Mouse (Mus musculus) bone marrow macrophage, adult 2 months (primary cell): ENCODE measurements around the gene Cdkn1c. TPM values are rescaled to one million over a fixed set of nuclear protein-coding genes. Genes with fewer than 3 reads are reported as not detected.

Experiments
- H3K27ac ChIP-seq: 2 replicates; pipeline ENCODE4 v1.5.1; 2012; ENCODE audit warnings: low read depth, low read length; ENCODE audit not compliant: insufficient read depth
- H3K4me1 ChIP-seq: 2 replicates; pipeline ENCODE4 v1.6.1; 2012; ENCODE audit warnings: low read length; ENCODE audit not compliant: control insufficient read depth, insufficient read depth
- H3K4me3 ChIP-seq: 2 replicates; pipeline ENCODE4 v1.5.1; 2012; ENCODE audit warnings: mild to moderate bottlenecking, low read length, moderate library complexity; ENCODE audit not compliant: insufficient read depth
- CTCF ChIP-seq: IDR thresholded peaks from 2 replicates; pipeline ENCODE4 v1.5.1; 2012; ENCODE audit warnings: low read depth, mild to moderate bottlenecking, low read length, moderate library complexity
- POLR2A ChIP-seq: IDR thresholded peaks from 2 replicates; pipeline ENCODE4 v1.6.1; 2012; ENCODE audit warnings: mild to moderate bottlenecking, low read depth, low read length, borderline replicate concordance
- polyA plus RNA-seq: library from polyadenylated mRNA; stranded (reverse); fragments of >200 nt; gene quantifications from 2 replicates; pipeline ENCODE4 v1.2.4, GENCODE M21; 2012; ENCODE audit not compliant: missing spikeins, insufficient read depth, insufficient read length

Gene Cdkn1c
- polyA plus RNA-seq, 1 experiment = 8.5 TPM

DNA sequence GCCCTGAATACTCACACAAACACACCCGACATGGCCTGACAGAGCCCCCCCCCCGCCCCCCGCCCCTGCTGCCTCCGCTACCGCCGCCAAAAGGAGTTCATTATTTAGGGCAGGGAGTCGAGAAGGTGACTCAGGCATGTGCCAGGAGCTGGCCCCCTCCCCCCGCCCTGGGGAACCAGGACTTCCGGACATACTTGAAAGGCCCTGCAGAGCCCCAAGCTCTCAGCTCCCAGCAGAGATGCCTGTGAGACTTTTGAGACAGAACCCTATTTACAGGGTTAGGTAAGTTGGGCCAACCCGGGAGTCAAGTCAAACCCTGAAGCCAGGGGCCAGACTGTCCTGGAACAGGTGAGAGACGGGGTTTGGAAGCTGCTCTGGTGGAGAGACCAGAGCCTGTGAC is 1.1 kb upstream of the Cdkn1c start:
- H3K27ac ChIP-seq = no peak overlapping the region
- TF ChIP-seq POLR2A = no peak
- no peak for TF ChIP-seq CTCF
- no peaks in the 10 kb centered on the region for H3K4me1 ChIP-seq
- H3K4me3 ChIP-seq = no peak overlapping the region

GRCm38 (mm10) chr7:143461294-143461870 is 532 bp upstream of the Cdkn1c start:
- TF ChIP-seq POLR2A (no peak), CTCF (no peak)
- H3K4me3 ChIP-seq = peak overlapping the region; percentile 25; the same call in 1 of the 2 replicates
- H3K27ac ChIP-seq = no peak overlapping the region
- H3K4me1 ChIP-seq = no peaks in the 10 kb centered on the region

DNA sequence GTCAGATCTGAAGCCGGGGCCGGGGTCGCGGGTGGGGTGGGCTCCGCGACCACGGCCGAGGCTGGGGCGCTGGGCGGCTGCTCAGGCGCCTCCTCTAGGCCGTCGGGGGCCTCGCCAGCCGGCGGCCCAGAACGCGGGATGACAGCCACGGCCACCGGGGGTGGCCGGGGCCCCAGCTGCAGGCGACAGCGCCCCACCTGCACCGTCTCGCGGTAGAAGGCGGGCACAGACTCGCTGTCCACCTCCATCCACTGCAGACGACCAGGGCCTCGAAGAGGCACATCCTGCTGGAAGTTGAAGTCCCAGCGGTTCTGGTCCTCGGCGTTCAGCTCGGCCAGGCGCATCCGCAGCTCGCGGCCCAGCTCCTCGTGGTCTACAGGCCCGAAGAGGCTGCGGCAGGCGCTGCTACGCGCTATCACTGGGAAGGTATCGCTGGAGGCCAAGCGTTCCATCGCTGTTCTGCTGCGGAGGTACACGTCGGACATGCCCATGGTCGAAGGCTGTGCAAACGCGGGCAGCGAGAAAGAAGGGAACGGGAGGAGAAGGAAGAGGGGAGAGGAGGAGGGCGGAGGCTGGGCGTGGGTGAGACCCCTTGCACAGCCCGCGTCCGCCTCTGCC is 524 bp downstream of the Cdkn1c start:
- no peaks in the 10 kb centered on the region for H3K4me1 ChIP-seq
- no peak overlapping the region for H3K27ac ChIP-seq
- peak overlapping the region; percentile 26 for H3K4me3 ChIP-seq
- TF ChIP-seq CTCF (no peak), POLR2A (no peak)

- Histone ChIP-seq H3K4me1 (no peaks in the 10 kb centered on the region), H3K27ac (no peak overlapping the region), H3K4me3 (no peak overlapping the region)
- TF ChIP-seq POLR2A (no peak), CTCF (no peak)
Measured at GRCm38 (mm10) chr7:143459332-143460211, 1.3 kb downstream of the Cdkn1c start.

GRCm38 (mm10) chr7:143458963-143459331 is 1.9 kb downstream of the Cdkn1c start:
- TF ChIP-seq CTCF (no peak), POLR2A (no peak)
- Histone ChIP-seq H3K4me1 (no peaks in the 10 kb centered on the region), H3K27ac (no peak overlapping the region), H3K4me3 (no peak overlapping the region)

DNA sequence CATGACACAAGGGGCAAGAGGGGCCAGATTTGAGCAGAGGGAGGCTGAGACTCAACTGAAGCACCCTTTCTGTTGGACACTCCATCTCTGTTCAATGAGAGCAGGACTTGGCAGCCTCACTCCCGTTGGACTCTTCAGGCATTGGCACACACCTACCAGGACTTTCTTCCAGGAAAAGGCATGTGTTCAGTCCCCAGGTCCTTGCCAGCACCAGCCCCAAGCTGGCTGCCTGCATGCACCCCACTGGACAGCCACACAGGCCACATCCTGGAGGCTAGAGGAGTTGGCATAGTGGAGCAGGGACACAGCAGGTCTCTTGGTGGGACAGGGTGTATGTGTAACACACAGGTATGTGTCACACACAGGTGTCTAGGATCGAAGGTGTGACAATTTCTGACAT is 13.7 kb downstream of the Cdkn1c start:
- H3K4me3 ChIP-seq = no peak overlapping the region
- no peak overlapping the region for H3K27ac ChIP-seq
- 0 out of 2 replicates have a peak, but pooled peaks cover 2% of the 10 kb centered on the region for H3K4me1 ChIP-seq
- TF ChIP-seq POLR2A = no peak
- TF ChIP-seq CTCF = no peak

- 0 out of 2 replicates have a peak, but pooled peaks cover 2% of the 10 kb centered on the region for H3K4me1 ChIP-seq
- no peak overlapping the region for H3K4me3 ChIP-seq
- TF ChIP-seq POLR2A (no peak), CTCF (no peak)
- H3K27ac ChIP-seq = no peak overlapping the region
Measured at GRCm38 (mm10) chr7:143445651-143446460, 15.0 kb downstream of the Cdkn1c start.

DNA sequence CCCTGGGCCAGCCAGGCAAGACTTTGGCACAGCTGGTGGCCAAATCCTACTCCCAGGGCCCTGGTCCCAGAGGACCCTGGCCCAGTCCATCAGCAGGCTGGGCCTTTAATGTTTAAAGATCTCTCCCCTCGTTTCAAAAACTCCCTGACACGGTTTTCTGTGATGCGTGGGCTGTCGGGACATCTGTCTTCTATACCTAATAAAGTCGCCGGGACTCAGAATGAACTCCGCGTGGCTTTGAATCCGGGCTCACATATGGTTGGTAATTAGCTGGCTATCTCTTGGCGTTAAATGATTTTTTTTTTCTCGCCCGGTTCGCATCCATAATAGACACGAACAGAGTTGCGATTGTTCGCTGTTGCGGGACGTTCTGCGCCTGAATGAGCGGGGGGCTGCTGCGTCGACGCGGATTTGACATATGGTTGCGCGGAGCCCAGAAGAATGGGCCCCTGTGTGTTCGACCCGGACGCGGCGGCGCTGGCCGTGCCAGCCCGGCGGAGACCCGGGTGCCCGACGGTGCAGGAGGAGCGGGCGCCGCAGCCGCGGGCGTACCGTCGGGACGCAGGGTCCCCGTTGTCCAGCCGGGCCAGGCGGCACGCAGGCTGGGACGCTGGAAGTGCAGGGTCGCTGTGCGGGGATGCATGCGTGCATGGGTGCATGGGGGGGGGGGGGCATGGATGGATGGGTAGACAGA is 15.7 kb downstream of the Cdkn1c start:
- H3K27ac ChIP-seq = no peak overlapping the region
- no peak overlapping the region for H3K4me3 ChIP-seq
- TF ChIP-seq CTCF = no peak
- TF ChIP-seq POLR2A = no peak
- 0 out of 2 replicates have a peak, but pooled peaks cover 2% of the 10 kb centered on the region for H3K4me1 ChIP-seq

DNA sequence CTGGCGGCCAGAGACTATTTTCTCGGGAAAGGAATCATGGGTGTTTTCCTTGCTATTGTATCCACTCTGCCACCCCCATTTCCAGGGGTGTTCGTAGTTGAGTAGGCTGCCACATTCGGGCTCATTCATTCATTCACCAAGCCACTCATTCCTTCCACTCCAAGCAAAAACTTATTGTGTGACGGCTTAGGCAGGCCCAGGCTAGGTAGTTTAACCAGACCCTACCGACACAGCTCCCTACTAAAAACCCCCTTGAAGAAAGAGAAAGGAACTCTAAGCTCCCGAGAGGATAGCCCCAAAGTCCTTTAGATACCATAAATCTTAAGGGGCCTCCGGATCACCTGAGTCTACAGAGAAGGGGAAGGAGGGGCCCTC is 16.3 kb downstream of the Cdkn1c start:
- no peak overlapping the region for H3K27ac ChIP-seq
- no peak for TF ChIP-seq CTCF
- no peak for TF ChIP-seq POLR2A
- no peaks in the 10 kb centered on the region for H3K4me1 ChIP-seq
- H3K4me3 ChIP-seq = no peak overlapping the region
